Mouse (Mus musculus) CH12.LX (cell line): Measurements from ENCODE around the gene Tnfaip2. TPM values are rescaled to one million over a fixed set of nuclear protein-coding genes. Genes with fewer than 3 reads are reported as not detected.

ENCODE experiments used
- DNase-seq: peaks from one replicate; pipeline ENCODE4 v3.0.0-alpha.2; 2013; ENCODE audit errors: extremely low read depth
- H3K27ac ChIP-seq: 2 replicates; pipeline ENCODE4 v1.5.1; 2012; ENCODE audit warnings: low read depth, mild to moderate bottlenecking, control low read depth, moderate library complexity; ENCODE audit not compliant: insufficient read depth
- H3K27me3 ChIP-seq: replicated peaks from 2 replicates; pipeline ENCODE3; 2012; ENCODE audit warnings: inconsistent platforms
- H3K36me3 ChIP-seq, 2 experiments: replicated peaks in 1 of 2; 2 replicates each; pipeline versions ENCODE3 to v1.6.1; 2012; ENCODE audit warnings: inconsistent platforms in 1 of 2, low read length in 1 of 2, mild to moderate bottlenecking in 1 of 2, mixed read lengths in 1 of 2, moderate library complexity in 1 of 2; ENCODE audit not compliant: control insufficient read depth in 1 of 2, insufficient read depth in 1 of 2
- H3K4me1 ChIP-seq, 2 experiments: 2 replicates each; pipeline ENCODE4 v1.6.1; 2012; ENCODE audit warnings: inconsistent platforms in 1 of 2, moderate library complexity in 1 of 2; ENCODE audit not compliant: insufficient read depth in 2 of 2, control insufficient read depth in 1 of 2
- H3K4me2 ChIP-seq: 2 replicates; pipeline ENCODE4 v1.6.1; 2012; ENCODE audit warnings: low read depth, mild to moderate bottlenecking, control low read depth; ENCODE audit not compliant: poor library complexity, insufficient read depth, severe bottlenecking
- H3K4me3 ChIP-seq, 3 experiments: fragments of 150-350 bp in 1 of 3; sonication (generic) in 1 of 3; replicated peaks in 1 of 3; 2 replicates each; pipeline versions ENCODE3 to v1.5.1; 2011 to 2012; ENCODE audit warnings: low read depth in 2 of 3, low read length in 2 of 3, mild to moderate bottlenecking in 2 of 3, moderate library complexity in 2 of 3, control low read depth in 1 of 3, improper control_type of control experiment in 1 of 3, inconsistent platforms in 1 of 3, mixed read lengths in 1 of 3; ENCODE audit not compliant: poor library complexity in 1 of 3
- H3K79me2 ChIP-seq: replicated peaks from 2 replicates; pipeline ENCODE4 v1.6.1; 2012; ENCODE audit warnings: mild to moderate bottlenecking, moderate library complexity; ENCODE audit not compliant: control insufficient read depth, poor library complexity, insufficient read depth, severe bottlenecking; ENCODE audit errors: extremely low read depth
- H3K9ac ChIP-seq: 2 replicates; pipeline ENCODE4 v1.6.1; 2012; ENCODE audit warnings: low read depth, mild to moderate bottlenecking, control low read depth, moderate library complexity; ENCODE audit not compliant: insufficient read depth
- H3K9me3 ChIP-seq: replicated peaks from 2 replicates; pipeline ENCODE3; 2012; ENCODE audit warnings: low read length, inconsistent platforms, mixed read lengths
- BHLHE40 ChIP-seq: IDR thresholded peaks from 2 replicates; pipeline ENCODE4 v1.6.1; 2011; ENCODE audit warnings: mild to moderate bottlenecking, low read depth, low read length, improper control_type of control experiment
- CHD1 ChIP-seq: IDR thresholded peaks from 2 replicates; pipeline ENCODE4 v1.6.1; 2012; ENCODE audit warnings: low read depth, low read length, improper control_type of control experiment, inconsistent platforms
- CHD2 ChIP-seq: IDR thresholded peaks from 2 replicates; pipeline ENCODE4 v1.6.1; 2011; ENCODE audit warnings: low read length, improper control_type of control experiment
- CTCF ChIP-seq, 2 experiments: IDR thresholded peaks in 1 of 2; conservative IDR thresholded peaks in 1 of 2; 2 replicates each; pipeline ENCODE4 v1.5.1; 2011 to 2012; ENCODE audit warnings: low read depth in 2 of 2, low read length in 2 of 2, improper control_type of control experiment in 1 of 2, inconsistent platforms in 1 of 2, mild to moderate bottlenecking in 1 of 2, moderate library complexity in 1 of 2
- E2F4 ChIP-seq: IDR thresholded peaks from 2 replicates; pipeline ENCODE4 v1.6.1; 2011; ENCODE audit warnings: low read depth, low read length, improper control_type of control experiment; ENCODE audit not compliant: insufficient replicate concordance
- ETS1 ChIP-seq: conservative IDR thresholded peaks from 2 replicates; pipeline ENCODE4 v1.6.1; 2012; ENCODE audit warnings: low read depth, mild to moderate bottlenecking, inconsistent platforms, low read length, improper control_type of control experiment, moderate library complexity
- GABPA ChIP-seq: IDR thresholded peaks from 2 replicates; pipeline ENCODE4 v1.6.1; 2012; ENCODE audit warnings: low read depth, low read length, improper control_type of control experiment, inconsistent platforms; ENCODE audit not compliant: insufficient replicate concordance
- HCFC1 ChIP-seq: IDR thresholded peaks from 2 replicates; pipeline ENCODE4 v1.6.1; 2012; ENCODE audit warnings: low read depth, mild to moderate bottlenecking, inconsistent platforms, low read length, improper control_type of control experiment
- IRF4 ChIP-seq: IDR thresholded peaks from 2 replicates; pipeline ENCODE4 v1.6.1; 2014; ENCODE audit warnings: low read depth, mild to moderate bottlenecking, inconsistent platforms, low read length, improper control_type of control experiment
- MAFK ChIP-seq: IDR thresholded peaks from 2 replicates; pipeline ENCODE4 v1.6.1; 2011; ENCODE audit warnings: low read length, improper control_type of control experiment; ENCODE audit not compliant: insufficient replicate concordance
- MAX ChIP-seq: IDR thresholded peaks from 2 replicates; pipeline ENCODE4 v1.6.1; 2011; ENCODE audit warnings: low read length, improper control_type of control experiment
- MAZ ChIP-seq: IDR thresholded peaks from 2 replicates; pipeline ENCODE4 v1.6.1; 2012; ENCODE audit warnings: low read depth, mild to moderate bottlenecking, inconsistent platforms, low read length, improper control_type of control experiment, moderate library complexity
- MYC ChIP-seq: IDR thresholded peaks from 2 replicates; pipeline ENCODE4 v1.6.1; 2011; ENCODE audit warnings: low read depth, mild to moderate bottlenecking, improper control_type of control experiment, low read length
- NELFE ChIP-seq: IDR thresholded peaks from 2 replicates; pipeline ENCODE4 v1.6.1; 2011; ENCODE audit warnings: low read depth, low read length, improper control_type of control experiment
- POLR2AphosphoS2 ChIP-seq: IDR thresholded peaks from 2 replicates; pipeline ENCODE4 v1.6.1; 2011; ENCODE audit warnings: low read depth, low read length, improper control_type of control experiment
- RAD21 ChIP-seq: IDR thresholded peaks from 2 replicates; pipeline ENCODE4 v1.6.1; 2011; ENCODE audit warnings: low read depth, mild to moderate bottlenecking, low read length, improper control_type of control experiment, moderate library complexity
- RCOR1 ChIP-seq: conservative IDR thresholded peaks from 2 replicates; pipeline ENCODE4 v1.6.1; 2012; ENCODE audit warnings: low read depth, mild to moderate bottlenecking, inconsistent platforms, low read length, improper control_type of control experiment
- SIN3A ChIP-seq: IDR thresholded peaks from 2 replicates; pipeline ENCODE4 v1.6.1; 2012; ENCODE audit warnings: low read length, improper control_type of control experiment, inconsistent platforms
- SMC3 ChIP-seq: IDR thresholded peaks from 2 replicates; pipeline ENCODE4 v1.6.1; 2011; ENCODE audit warnings: low read depth, low read length, improper control_type of control experiment
- TBP ChIP-seq: conservative IDR thresholded peaks from 2 replicates; pipeline ENCODE4 v1.6.1; 2011; ENCODE audit warnings: low read depth, low read length, improper control_type of control experiment
- TCF12 ChIP-seq: IDR thresholded peaks from 2 replicates; pipeline ENCODE4 v1.6.1; 2014; ENCODE audit warnings: low read depth, mild to moderate bottlenecking, inconsistent platforms, low read length, improper control_type of control experiment
- ZC3H11A ChIP-seq: IDR thresholded peaks from 2 replicates; pipeline ENCODE4 v1.6.1; 2012; ENCODE audit warnings: low read depth, mild to moderate bottlenecking, inconsistent platforms, low read length, improper control_type of control experiment
- ZNF384 ChIP-seq: IDR thresholded peaks from 2 replicates; pipeline ENCODE4 v1.6.1; 2012; ENCODE audit warnings: low read depth, low read length, improper control_type of control experiment, inconsistent platforms
- dilution Hi-C: fragments of 300-500 bp; cut with MboI; formaldehyde crosslinking; loops from 2 replicates; pipeline ENCODE4 v1.14.3; 2020; ENCODE audit warnings: low sequenced_read_pairs; ENCODE audit not compliant: extremely low pct_unique_long_range_greater_than_20kb, extremely low pct_ligation_motif_present
- in situ Hi-C: fragments of 300-500 bp; cut with MboI; formaldehyde crosslinking; loops from 3 replicates; pipeline ENCODE4 v1.14.3; 2019; ENCODE audit warnings: low sequenced_read_pairs, low pct_ligation_motif_present, low pct_unique_long_range_greater_than_20kb, mixed read lengths
- polyA plus RNA-seq: library from polyadenylated mRNA; unstranded; fragments of >175 nt; gene quantifications from 2 replicates; pipeline ENCODE4 v1.2.1, GENCODE M21; 2012; ENCODE audit warnings: low read depth; ENCODE audit not compliant: insufficient read length
- total RNA-seq, 2 experiments: library from RNA; depleted of rRNA; stranded (reverse); fragments of 300-350 nt in 1 of 2; fragments of >200 nt in 1 of 2; gene quantifications; 2 replicates each; pipeline ENCODE4 v1.2.3; 2012 to 2014

The Tnfaip2 gene
- total and polyA plus RNA-seq, 3 experiments = 0.93 to 2.5 (median 1.4) TPM

DNA sequence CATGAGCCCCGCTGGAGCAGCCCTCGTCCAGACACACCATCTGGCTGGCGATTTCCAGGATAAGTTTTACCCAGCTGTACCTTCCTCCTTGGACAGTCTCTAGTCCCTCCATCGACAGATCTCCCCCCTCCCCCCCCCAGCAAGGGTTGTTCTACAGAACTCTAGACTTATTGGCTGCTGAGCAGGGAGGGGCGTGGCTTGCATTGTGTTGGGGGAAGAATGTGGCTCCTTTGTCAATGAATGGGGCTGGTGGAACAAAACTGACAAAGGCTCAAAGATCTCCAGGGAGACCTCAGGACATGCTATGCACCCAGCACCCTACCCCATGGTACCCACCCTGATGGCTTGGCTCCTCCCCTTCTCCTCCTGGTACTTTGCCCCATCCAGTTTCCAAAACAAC is 58.5 kb downstream of the Tnfaip2 start (continued):
- TF ChIP-seq MAFK = no peak

- DNase-seq = no peak
- dilution Hi-C loops (no loop called here), in situ Hi-C loops (no loop called here)
- no peak overlapping the region for H3K27ac ChIP-seq
- H3K9me3 ChIP-seq = peaks cover 7% of the 10 kb centered on the region
- H3K4me1 ChIP-seq = peaks cover 0 to 19% of the 10 kb centered on the region in 2 experiments; a peak in 2 of 4 replicates
- H3K4me2 ChIP-seq = no peak overlapping the region
- no peak for TF ChIP-seq MYC
- no peak for TF ChIP-seq MAZ
- no peak for TF ChIP-seq IRF4
- no peak for TF ChIP-seq NELFE
- TF ChIP-seq MAFK = no peak
- no peak for TF ChIP-seq ZC3H11A
- TF ChIP-seq RCOR1 = no peak
- TF ChIP-seq TBP = no peak
- no peak for TF ChIP-seq E2F4
- TF ChIP-seq, all 38 proteins: peak for 0
- Histone ChIP-seq H3K27me3 (no peaks in the 10 kb centered on the region), H3K4me3 (no peak overlapping the region), H3K36me3 (no peaks in the 10 kb centered on the region), H3K9ac (no peak overlapping the region), H3K79me2 (no peaks in the 10 kb centered on the region)
These were observed 60.8 kb downstream of the Tnfaip2 start for GRCm38 (mm10) chr12:111503063-111503567.

DNA sequence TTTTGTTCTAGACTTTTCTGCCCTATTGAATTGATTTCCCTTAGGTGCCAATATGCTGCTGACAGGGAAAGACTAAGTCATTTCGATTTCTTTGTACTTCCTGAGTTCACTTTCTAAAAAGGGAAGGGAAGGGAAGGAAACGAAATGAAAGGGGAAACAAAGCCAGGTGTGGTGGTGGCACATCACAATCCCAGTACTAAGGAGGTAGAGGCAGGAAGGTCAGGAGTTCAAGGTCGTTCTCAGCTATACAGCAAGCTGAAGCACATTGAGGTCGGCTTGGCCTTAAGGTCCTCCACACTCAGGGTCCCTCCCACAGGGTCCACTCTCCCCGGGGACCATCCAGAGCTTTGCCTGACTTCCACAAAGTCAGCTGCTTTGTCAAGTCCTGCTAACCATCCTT is 61.3 kb downstream of the Tnfaip2 start:
- Histone ChIP-seq H3K27me3 (no peaks in the 10 kb centered on the region), H3K9ac (no peak overlapping the region), H3K9me3 (peaks cover 7% of the 10 kb centered on the region), H3K79me2 (no peaks in the 10 kb centered on the region), H3K4me2 (no peak overlapping the region), H3K4me1 (peaks cover 0 to 19% of the 10 kb centered on the region in 2 experiments; a peak in 2 of 4 replicates), H3K36me3 (no peaks in the 10 kb centered on the region), H3K4me3 (no peak overlapping the region), H3K27ac (no peak overlapping the region)
- dilution Hi-C loops (no loop called here), in situ Hi-C loops (no loop called here)
- DNase-seq = no peak
- TF ChIP-seq HCFC1 = no peak
- TF ChIP-seq SIN3A = no peak
- no peak for TF ChIP-seq GABPA
- no peak for TF ChIP-seq CHD1
- TF ChIP-seq MYC = no peak
- TF ChIP-seq E2F4 = no peak
- TF ChIP-seq TCF12 = no peak
- TF ChIP-seq CTCF (conservative IDR thresholded peaks at IDR 0.05 in 1 of 2, IDR thresholded peaks at IDR 0.05 in 1 of 2; ENCODE audit: low read depth in 2 of 2, low read length in 2 of 2) = no peak
- TF ChIP-seq ETS1 = no peak
- TF ChIP-seq BHLHE40 = no peak
- no peak for TF ChIP-seq IRF4
- no peak for TF ChIP-seq SMC3
- no peak for TF ChIP-seq MAX
- no peak for TF ChIP-seq ZNF384
- no peak for TF ChIP-seq RAD21
- TF ChIP-seq POLR2AphosphoS2 = no peak
- no peak for TF ChIP-seq CHD2
